Mouse (Mus musculus): ENCODE measurements at regions not wholly inside any gene's neighbourhood (a gene's known extent, or its start where the extent isn't known, plus 50 kb on each side); places are given as distances from the start of the nearest gene placed in this dataset.

- TF ChIP-seq USF1 (IDR thresholded peaks at IDR 0.05; ENCODE audit: low read depth) = no peak
- no peak for TF ChIP-seq MYOG (IDR thresholded peaks at IDR 0.05; ENCODE audit: control insufficient read depth, extremely low read depth, insufficient read length)
- TF ChIP-seq FOSL1 (IDR thresholded peaks at IDR 0.05; ENCODE audit: insufficient read depth, low read length, poor library complexity, severe bottlenecking) = no peak
- TF ChIP-seq CEBPB (IDR thresholded peaks at IDR 0.05; ENCODE audit: low read depth) = no peak
- TF ChIP-seq CTCF (IDR thresholded peaks at IDR 0.05; ENCODE audit: control insufficient read depth, insufficient read depth, insufficient read length) = no peak
- TF ChIP-seq MAX (IDR thresholded peaks at IDR 0.05) = no peak
- TF ChIP-seq MYOD1 (IDR thresholded peaks at IDR 0.05; ENCODE audit: control insufficient read depth, insufficient read length, low read depth) = no peak
- no peaks in the 10 kb centered on the region for H3K79me3 ChIP-seq (ENCODE audit: low read depth)
- H3K79me2 ChIP-seq (ENCODE audit: control insufficient read depth, insufficient read depth) = no peaks in the 10 kb centered on the region
- H3K36me3 ChIP-seq (ENCODE audit: control insufficient read depth, insufficient read depth) = no peaks in the 10 kb centered on the region
- H3K4me3 ChIP-seq (ENCODE audit: insufficient read depth, poor library complexity, severe bottlenecking) = no peak overlapping the region
- H3ac ChIP-seq (ENCODE audit: control insufficient read depth, insufficient read length, low read depth) = no peak overlapping the region
- no peaks in the 10 kb centered on the region for H3K27me3 ChIP-seq (ENCODE audit: control insufficient read depth, insufficient read depth, insufficient read length)
These were observed 312.6 kb downstream of the Slc4a3 start for GRCm38 (mm10) chr1:75858551-75859255.

GRCm38 (mm10) chr1:75862757-75863156 lies 316.7 kb downstream of the Slc4a3 start:
- Histone ChIP-seq H3K27me3 (ENCODE audit: control insufficient read depth, insufficient read depth, insufficient read length) (no peaks in the 10 kb centered on the region), H3K36me3 (ENCODE audit: control insufficient read depth, insufficient read depth) (no peaks in the 10 kb centered on the region), H3K79me3 (ENCODE audit: low read depth) (no peaks in the 10 kb centered on the region), H3K4me3 (ENCODE audit: insufficient read depth, poor library complexity, severe bottlenecking) (no peak overlapping the region), H3ac (ENCODE audit: control insufficient read depth, insufficient read length, low read depth) (no peak overlapping the region), H3K79me2 (ENCODE audit: control insufficient read depth, insufficient read depth) (no peaks in the 10 kb centered on the region)
- no peak for TF ChIP-seq USF1 (IDR thresholded peaks at IDR 0.05; ENCODE audit: low read depth)
- TF ChIP-seq FOSL1 (IDR thresholded peaks at IDR 0.05; ENCODE audit: insufficient read depth, low read length, poor library complexity, severe bottlenecking) = no peak
- no peak for TF ChIP-seq MYOD1 (IDR thresholded peaks at IDR 0.05; ENCODE audit: control insufficient read depth, insufficient read length, low read depth)
- no peak for TF ChIP-seq MYOG (IDR thresholded peaks at IDR 0.05; ENCODE audit: control insufficient read depth, extremely low read depth, insufficient read length)
- no peak for TF ChIP-seq CEBPB (IDR thresholded peaks at IDR 0.05; ENCODE audit: low read depth)
- no peak for TF ChIP-seq CTCF (IDR thresholded peaks at IDR 0.05; ENCODE audit: control insufficient read depth, insufficient read depth, insufficient read length)
- no peak for TF ChIP-seq MAX (IDR thresholded peaks at IDR 0.05)

- no peaks in the 10 kb centered on the region for H3K36me3 ChIP-seq (ENCODE audit: control insufficient read depth, insufficient read depth)
- no peaks in the 10 kb centered on the region for H3K27me3 ChIP-seq (ENCODE audit: control insufficient read depth, insufficient read depth, insufficient read length)
- H3K79me3 ChIP-seq (ENCODE audit: low read depth) = no peaks in the 10 kb centered on the region
- no peak overlapping the region for H3K4me3 ChIP-seq (ENCODE audit: insufficient read depth, poor library complexity, severe bottlenecking)
- H3K79me2 ChIP-seq (ENCODE audit: control insufficient read depth, insufficient read depth) = no peaks in the 10 kb centered on the region
- no peak for TF ChIP-seq CTCF (IDR thresholded peaks at IDR 0.05; ENCODE audit: control insufficient read depth, insufficient read depth, insufficient read length)
- no peak for TF ChIP-seq MYOD1 (IDR thresholded peaks at IDR 0.05; ENCODE audit: control insufficient read depth, insufficient read length, low read depth)
- no peak for TF ChIP-seq CEBPB (IDR thresholded peaks at IDR 0.05; ENCODE audit: low read depth)
- H3ac ChIP-seq (ENCODE audit: control insufficient read depth, insufficient read length, low read depth) = no peak overlapping the region
These were observed 320.5 kb downstream of the Slc4a3 start for GRCm38 (mm10) chr1:75866556-75866955.

GRCm38 (mm10) chr1:75869414-75869813 lies 323.3 kb downstream of the Slc4a3 start:
- H3ac ChIP-seq (ENCODE audit: control insufficient read depth, insufficient read length, low read depth) = no peak overlapping the region
- no peak overlapping the region for H3K4me3 ChIP-seq (ENCODE audit: insufficient read depth, poor library complexity, severe bottlenecking)
- no peak for TF ChIP-seq CTCF (IDR thresholded peaks at IDR 0.05; ENCODE audit: control insufficient read depth, insufficient read depth, insufficient read length)
- TF ChIP-seq CEBPB (IDR thresholded peaks at IDR 0.05; ENCODE audit: low read depth) = no peak
- no peak for TF ChIP-seq FOSL1 (IDR thresholded peaks at IDR 0.05; ENCODE audit: insufficient read depth, low read length, poor library complexity, severe bottlenecking)
- TF ChIP-seq MAX (IDR thresholded peaks at IDR 0.05) = no peak
- TF ChIP-seq MYOD1 (IDR thresholded peaks at IDR 0.05; ENCODE audit: control insufficient read depth, insufficient read length, low read depth) = no peak
- TF ChIP-seq USF1 (IDR thresholded peaks at IDR 0.05; ENCODE audit: low read depth) = no peak
- no peak for TF ChIP-seq MYOG (IDR thresholded peaks at IDR 0.05; ENCODE audit: control insufficient read depth, extremely low read depth, insufficient read length)
- no peaks in the 10 kb centered on the region for H3K79me3 ChIP-seq (ENCODE audit: low read depth)
- H3K79me2 ChIP-seq (ENCODE audit: control insufficient read depth, insufficient read depth) = no peaks in the 10 kb centered on the region
- no peaks in the 10 kb centered on the region for H3K27me3 ChIP-seq (ENCODE audit: control insufficient read depth, insufficient read depth, insufficient read length)
- no peaks in the 10 kb centered on the region for H3K36me3 ChIP-seq (ENCODE audit: control insufficient read depth, insufficient read depth)

GRCm38 (mm10) chr1:75869846-75870245 lies 323.8 kb downstream of the Slc4a3 start:
- TF ChIP-seq MYOG (IDR thresholded peaks at IDR 0.05; ENCODE audit: control insufficient read depth, extremely low read depth, insufficient read length) = no peak
- Histone ChIP-seq H3K36me3 (ENCODE audit: control insufficient read depth, insufficient read depth) (no peaks in the 10 kb centered on the region), H3K27me3 (ENCODE audit: control insufficient read depth, insufficient read depth, insufficient read length) (no peaks in the 10 kb centered on the region), H3K4me3 (ENCODE audit: insufficient read depth, poor library complexity, severe bottlenecking) (no peak overlapping the region), H3K79me2 (ENCODE audit: control insufficient read depth, insufficient read depth) (no peaks in the 10 kb centered on the region), H3ac (ENCODE audit: control insufficient read depth, insufficient read length, low read depth) (no peak overlapping the region), H3K79me3 (ENCODE audit: low read depth) (no peaks in the 10 kb centered on the region)

- H3K4me3 ChIP-seq (ENCODE audit: insufficient read depth, poor library complexity, severe bottlenecking) = no peak overlapping the region
These were observed 327.8 kb downstream of the Slc4a3 start for GRCm38 (mm10) chr1:75873911-75874310.

More at GRCm38 (mm10) chr1:75873911-75874310, 327.8 kb downstream of the Slc4a3 start:
- H3K79me3 ChIP-seq (ENCODE audit: low read depth) = no peaks in the 10 kb centered on the region
- no peaks in the 10 kb centered on the region for H3K79me2 ChIP-seq (ENCODE audit: control insufficient read depth, insufficient read depth)
- H3ac ChIP-seq (ENCODE audit: control insufficient read depth, insufficient read length, low read depth) = no peak overlapping the region
- TF ChIP-seq FOSL1 (IDR thresholded peaks at IDR 0.05; ENCODE audit: insufficient read depth, low read length, poor library complexity, severe bottlenecking) (no peak), CEBPB (IDR thresholded peaks at IDR 0.05; ENCODE audit: low read depth) (no peak), USF1 (IDR thresholded peaks at IDR 0.05; ENCODE audit: low read depth) (no peak), MYOD1 (IDR thresholded peaks at IDR 0.05; ENCODE audit: control insufficient read depth, insufficient read length, low read depth) (no peak), MAX (IDR thresholded peaks at IDR 0.05) (no peak), CTCF (IDR thresholded peaks at IDR 0.05; ENCODE audit: control insufficient read depth, insufficient read depth, insufficient read length) (no peak)
- H3K36me3 ChIP-seq (ENCODE audit: control insufficient read depth, insufficient read depth) = no peaks in the 10 kb centered on the region
- no peaks in the 10 kb centered on the region for H3K27me3 ChIP-seq (ENCODE audit: control insufficient read depth, insufficient read depth, insufficient read length)

Measured in C2C12 (cell line).